Mouse (Mus musculus) megakaryocyte, embryonic 14.5 days (primary cell): ENCODE results near the gene Gpr31b.
"Not testable (repeated sequence)": the region's sequence is repeated elsewhere in the genome, so short reads cannot be mapped to it uniquely, and the experiment has no call there.

Source experiments
- FLI1 ChIP-seq: IDR thresholded peaks from 2 replicates; pipeline ENCODE4 v1.6.1; 2012; ENCODE audit warnings: low read length, inconsistent platforms, mixed read lengths
- GATA1 ChIP-seq: IDR thresholded peaks from 3 replicates; pipeline ENCODE4 v1.6.1; 2012; ENCODE audit warnings: mixed read lengths, low read length, inconsistent platforms, borderline replicate concordance

GRCm38 (mm10) chr17:13006546-13006945, 45.5 kb downstream of the Gpr31b start, which contains the start of gene Sod2:
- not testable (repeated sequence) for TF ChIP-seq FLI1, GATA1
